Mouse (Mus musculus): ENCODE results near the gene Sestd1. TPM values are rescaled to one million over a fixed set of nuclear protein-coding genes. Genes with fewer than 3 reads are reported as not detected.

Sestd1 gene
- total and polyA plus RNA-seq, 2 experiments from 2014 or later: 28.1 to 59.9 TPM

DNA sequence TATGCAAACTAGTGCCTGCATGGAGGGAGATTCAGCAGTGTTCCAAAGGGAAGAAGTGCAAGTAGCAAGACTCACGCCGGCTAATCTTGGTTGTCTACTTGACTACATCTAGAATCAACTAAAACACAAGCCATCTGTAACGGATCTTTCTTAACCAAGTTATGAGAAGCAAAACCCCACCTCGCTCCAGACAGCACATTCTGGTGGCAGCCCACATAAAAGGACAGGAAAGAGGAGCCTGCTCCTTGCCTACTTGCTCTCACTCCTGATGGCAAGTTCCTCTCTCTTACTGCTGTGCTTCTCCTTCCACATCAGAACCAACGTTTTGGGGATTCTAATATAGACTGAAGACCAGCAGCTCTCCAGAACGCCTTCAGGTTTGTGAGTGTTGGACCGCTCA is 9.6 kb downstream of the Sestd1 start:
- no peaks in the 10 kb centered on the region for H3K36me3 ChIP-seq (ENCODE audit: insufficient read depth)
- no peak overlapping the region for H3K4me2 ChIP-seq (ENCODE audit: low read depth)
- no peaks in the 10 kb centered on the region for H3K27me3 ChIP-seq (ENCODE audit: insufficient read depth, low read length)
- H3K9ac ChIP-seq: no peak overlapping the region
- DNase-seq (no peak), ATAC-seq (no peak)
- WGBS: 86% methylated on average over 7 of the region's 7 CpGs
- H3K4me3 ChIP-seq (ENCODE audit: low read depth, low read length): no peak overlapping the region
- H3K4me1 ChIP-seq (ENCODE audit: insufficient read depth): peaks cover 13% of the 10 kb centered on the region
- TF ChIP-seq CTCF (IDR thresholded peaks at IDR 0.05; ENCODE audit: low read depth): no peak
- H3K27ac ChIP-seq (ENCODE audit: low read depth, low read length): no peak overlapping the region
- H3K9me3 ChIP-seq (ENCODE audit: low read length): no peaks in the 10 kb centered on the region

DNA sequence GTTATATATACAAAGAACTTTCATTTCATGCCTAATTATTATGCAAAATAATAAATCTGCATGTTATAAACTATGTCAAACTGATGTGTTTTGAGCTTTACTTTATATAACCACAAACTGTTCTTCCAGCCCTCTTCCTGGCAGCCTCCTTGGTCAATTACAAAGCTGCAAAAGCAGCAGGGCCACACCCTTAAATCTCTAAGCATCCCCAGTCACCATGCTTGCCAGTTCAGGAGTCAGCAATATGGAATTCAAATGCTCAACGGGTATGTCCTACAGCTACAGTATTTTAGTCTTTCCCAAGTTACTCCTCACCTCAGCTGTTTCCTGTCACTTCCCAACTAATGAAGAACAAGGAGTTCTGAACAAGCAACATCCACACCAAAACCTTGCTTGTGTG is 10.3 kb downstream of the Sestd1 start:
- H3K36me3 ChIP-seq (ENCODE audit: insufficient read depth): no peaks in the 10 kb centered on the region
- WGBS: 81% methylated on average over 1 of the region's 1 CpGs
- no peaks in the 10 kb centered on the region for H3K9me3 ChIP-seq (ENCODE audit: low read length)
- no peak overlapping the region for H3K27ac ChIP-seq (ENCODE audit: low read depth, low read length)
- no peak overlapping the region for H3K4me3 ChIP-seq (ENCODE audit: low read depth, low read length)
- no peak for TF ChIP-seq CTCF (IDR thresholded peaks at IDR 0.05; ENCODE audit: low read depth)
- H3K4me1 ChIP-seq (ENCODE audit: insufficient read depth): peaks cover 8% of the 10 kb centered on the region
- no peak overlapping the region for H3K9ac ChIP-seq
- H3K27me3 ChIP-seq (ENCODE audit: insufficient read depth, low read length): no peaks in the 10 kb centered on the region
- ATAC-seq: no peak
- no peak for DNase-seq
- H3K4me2 ChIP-seq (ENCODE audit: low read depth): no peak overlapping the region

DNA sequence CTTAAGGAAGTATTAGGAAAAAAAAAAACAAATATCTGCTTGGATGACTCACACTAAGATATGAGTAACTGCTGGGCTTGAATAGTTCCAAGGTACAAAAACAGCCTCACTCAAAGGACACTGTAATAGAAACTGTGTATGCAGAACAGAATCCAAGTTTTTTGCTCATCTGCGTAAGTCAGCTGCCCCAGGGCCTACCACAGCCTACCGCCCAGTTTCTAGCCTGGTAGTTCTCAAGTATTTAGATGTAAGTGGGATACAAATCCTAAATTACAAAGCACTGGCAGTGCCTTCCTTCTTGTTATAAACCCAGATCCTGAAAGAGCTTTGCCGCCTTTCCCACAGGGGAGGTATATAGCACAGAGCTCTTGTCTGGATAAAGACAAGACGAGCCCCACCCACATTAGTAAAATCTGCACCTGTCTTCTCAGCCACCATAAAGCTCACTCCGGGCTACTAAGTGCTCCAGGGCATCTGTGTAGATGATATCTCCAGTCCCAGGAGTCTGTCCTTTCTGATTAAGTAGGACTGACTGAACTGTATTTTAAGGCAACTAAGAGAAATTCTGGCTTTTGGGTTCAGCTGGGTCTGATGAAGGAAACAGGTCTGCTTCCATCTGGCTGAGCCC is 11.7 kb downstream of the Sestd1 start:
- ATAC-seq (no peak), DNase-seq (no peak)
- Histone ChIP-seq H3K9me3 (ENCODE audit: low read length) (no peaks in the 10 kb centered on the region), H3K9ac (no peak overlapping the region), H3K36me3 (ENCODE audit: insufficient read depth) (no peaks in the 10 kb centered on the region), H3K27ac (ENCODE audit: low read depth, low read length) (peak overlapping the region; percentile 16; the same call in 1 of the 2 replicates), H3K27me3 (ENCODE audit: insufficient read depth, low read length) (no peaks in the 10 kb centered on the region), H3K4me1 (ENCODE audit: insufficient read depth) (peaks cover 13% of the 10 kb centered on the region), H3K4me2 (ENCODE audit: low read depth) (no peak overlapping the region), H3K4me3 (ENCODE audit: low read depth, low read length) (no peak overlapping the region)
- WGBS: 82% methylated on average over 5 of the region's 5 CpGs
- no peak for TF ChIP-seq CTCF (IDR thresholded peaks at IDR 0.05; ENCODE audit: low read depth)

DNA sequence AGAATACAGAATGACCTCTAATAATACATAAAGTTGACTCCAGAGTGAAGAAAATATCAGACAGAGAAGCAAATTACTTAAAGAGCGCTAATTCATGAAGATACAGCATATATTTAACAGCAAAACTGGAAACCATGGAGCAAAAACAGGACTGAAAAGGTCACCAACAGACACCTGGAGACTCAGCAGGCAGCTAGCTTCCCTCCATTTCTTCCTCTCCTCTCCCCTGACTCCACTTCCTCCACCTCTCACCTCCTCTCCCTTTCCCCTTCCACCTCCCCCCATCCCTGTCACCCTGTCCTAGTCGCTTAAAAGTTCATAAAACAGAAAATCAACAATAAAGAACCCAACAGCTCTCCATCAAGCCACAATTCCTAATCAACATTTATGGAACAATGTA is 13.5 kb downstream of the Sestd1 start:
- Histone ChIP-seq H3K27ac (ENCODE audit: low read depth, low read length) (no peak overlapping the region), H3K9ac (no peak overlapping the region), H3K36me3 (ENCODE audit: insufficient read depth) (no peaks in the 10 kb centered on the region), H3K9me3 (ENCODE audit: low read length) (no peaks in the 10 kb centered on the region), H3K4me2 (ENCODE audit: low read depth) (no peak overlapping the region), H3K4me3 (ENCODE audit: low read depth, low read length) (no peak overlapping the region), H3K27me3 (ENCODE audit: insufficient read depth, low read length) (no peaks in the 10 kb centered on the region), H3K4me1 (ENCODE audit: insufficient read depth) (peaks cover 17% of the 10 kb centered on the region)
- DNase-seq: no peak
- TF ChIP-seq CTCF (IDR thresholded peaks at IDR 0.05; ENCODE audit: low read depth): no peak
- 92% methylated on average over 2 of the region's 2 CpGs for WGBS
- no peak for ATAC-seq

DNA sequence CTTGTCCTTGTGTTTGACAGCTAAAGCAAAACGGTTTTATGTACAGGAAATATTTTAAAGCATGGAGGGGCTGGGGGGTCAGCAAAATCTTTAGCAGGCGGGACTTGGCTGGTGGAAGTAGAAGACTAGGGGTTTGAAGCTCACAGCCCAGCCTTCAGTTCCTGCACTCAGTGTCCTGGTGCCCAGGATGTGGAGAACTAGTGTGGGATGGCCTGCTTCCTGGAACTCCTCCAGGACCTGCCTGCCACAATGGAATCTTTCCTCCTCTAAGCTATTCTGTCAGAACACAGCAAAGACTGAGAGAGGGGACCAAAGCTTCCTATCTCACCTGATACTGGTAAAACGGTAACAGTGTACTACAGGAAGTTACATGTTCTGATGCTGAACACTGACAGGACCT is 14.4 kb downstream of the Sestd1 start:
- Histone ChIP-seq H3K27ac (ENCODE audit: low read depth, low read length) (no peak overlapping the region), H3K9me3 (ENCODE audit: low read length) (no peaks in the 10 kb centered on the region), H3K27me3 (ENCODE audit: insufficient read depth, low read length) (no peaks in the 10 kb centered on the region), H3K9ac (no peak overlapping the region), H3K4me2 (ENCODE audit: low read depth) (no peak overlapping the region), H3K4me1 (ENCODE audit: insufficient read depth) (peaks cover 17% of the 10 kb centered on the region), H3K4me3 (ENCODE audit: low read depth, low read length) (no peak overlapping the region), H3K36me3 (ENCODE audit: insufficient read depth) (no peaks in the 10 kb centered on the region)
- TF ChIP-seq CTCF (IDR thresholded peaks at IDR 0.05; ENCODE audit: low read depth): no peak
- no peak for DNase-seq
- 76% methylated on average over 3 of the region's 3 CpGs for WGBS
- no peak for ATAC-seq

DNA sequence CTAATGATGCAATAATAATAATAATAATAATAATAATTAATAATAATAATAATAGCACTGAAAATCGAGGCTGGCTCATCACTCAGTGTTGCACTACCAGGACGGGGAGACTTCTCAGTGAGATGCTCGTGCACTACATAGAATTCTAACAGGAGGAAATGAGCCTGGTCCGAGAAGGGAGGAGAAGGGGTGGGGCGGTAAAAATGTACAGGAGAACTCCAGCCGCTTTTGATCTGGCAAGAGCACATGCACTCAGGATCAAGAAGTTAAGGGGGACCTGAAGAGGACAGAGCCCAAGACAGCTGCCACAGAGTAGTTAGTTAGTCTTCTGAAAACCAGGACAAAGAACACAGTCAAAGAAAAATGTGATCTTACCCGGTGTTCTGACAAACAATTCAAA is 15.1 kb downstream of the Sestd1 start:
- WGBS: 69% methylated on average over 7 of the region's 7 CpGs
- H3K27me3 ChIP-seq (ENCODE audit: insufficient read depth, low read length): no peaks in the 10 kb centered on the region
- ATAC-seq: no peak
- TF ChIP-seq CTCF (IDR thresholded peaks at IDR 0.05; ENCODE audit: low read depth): no peak
- no peaks in the 10 kb centered on the region for H3K9me3 ChIP-seq (ENCODE audit: low read length)
- H3K4me2 ChIP-seq (ENCODE audit: low read depth): no peak overlapping the region
- no peaks in the 10 kb centered on the region for H3K36me3 ChIP-seq (ENCODE audit: insufficient read depth)
- no peak for DNase-seq
- peaks cover 17% of the 10 kb centered on the region for H3K4me1 ChIP-seq (ENCODE audit: insufficient read depth)
- H3K4me3 ChIP-seq (ENCODE audit: low read depth, low read length): no peak overlapping the region
- H3K27ac ChIP-seq (ENCODE audit: low read depth, low read length): no peak overlapping the region
- no peak overlapping the region for H3K9ac ChIP-seq

DNA sequence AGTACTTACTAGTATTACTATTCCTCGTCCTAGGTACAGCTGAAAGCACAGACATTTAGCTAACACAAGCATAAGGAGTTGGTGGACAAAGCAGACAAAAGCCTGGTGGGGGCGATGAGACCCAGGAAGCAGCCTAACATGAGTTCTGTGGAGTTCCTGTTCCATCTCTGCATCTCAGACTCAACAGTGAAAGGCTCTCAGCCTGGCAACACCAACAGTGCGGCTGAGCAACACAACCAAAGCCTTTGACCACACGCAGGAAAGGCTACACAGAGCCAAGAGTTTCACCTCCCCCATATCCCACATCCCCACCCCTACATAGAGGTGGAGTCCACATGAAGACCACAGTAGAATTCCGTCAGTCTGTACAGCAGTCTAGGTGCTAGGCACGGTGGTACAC is 15.8 kb downstream of the Sestd1 start:
- H3K4me1 ChIP-seq (ENCODE audit: insufficient read depth): peaks cover 17% of the 10 kb centered on the region
- H3K27ac ChIP-seq (ENCODE audit: low read depth, low read length): no peak overlapping the region
- H3K4me3 ChIP-seq (ENCODE audit: low read depth, low read length): no peak overlapping the region
- no peaks in the 10 kb centered on the region for H3K9me3 ChIP-seq (ENCODE audit: low read length)
- H3K27me3 ChIP-seq (ENCODE audit: insufficient read depth, low read length): no peaks in the 10 kb centered on the region
- no peak overlapping the region for H3K9ac ChIP-seq
- TF ChIP-seq CTCF (IDR thresholded peaks at IDR 0.05; ENCODE audit: low read depth): no peak
- H3K4me2 ChIP-seq (ENCODE audit: low read depth): no peak overlapping the region
- DNase-seq (no peak), ATAC-seq (no peak)
- 85% methylated on average over 6 of the region's 6 CpGs for WGBS
- H3K36me3 ChIP-seq (ENCODE audit: insufficient read depth): no peaks in the 10 kb centered on the region
